Mouse (Mus musculus) left cerebral cortex, adult 9 months (tissue): Measurements from ENCODE around the gene Prkag2.

Experiments
- DNase-seq, 2 experiments: peaks; one replicate each; pipeline ENCODE4 v3.0.0; 2022; ENCODE audit warnings: low spot score in 2 of 2

The Prkag2 gene

DNA sequence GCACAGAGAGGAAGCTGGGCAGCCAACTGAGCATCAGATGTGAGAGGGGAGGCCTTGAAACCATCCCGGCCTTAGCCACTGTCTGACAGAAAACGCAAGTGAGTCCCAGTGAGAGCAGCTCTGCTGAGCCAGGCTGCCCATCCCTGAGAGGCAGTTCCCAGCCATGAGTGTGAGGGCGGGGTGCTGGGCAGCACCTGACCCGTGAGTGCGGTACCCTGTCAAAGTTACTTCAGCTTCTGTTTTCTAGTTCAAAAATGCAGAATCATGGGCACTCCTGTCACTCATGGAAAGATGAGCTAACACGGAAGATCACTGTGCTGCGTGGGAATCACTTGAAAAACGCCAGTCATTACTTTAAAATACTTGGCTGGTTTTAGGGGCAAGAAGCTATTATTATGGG is 49.6 kb downstream of the Prkag2 start:
- DNase-seq: no peak

DNA sequence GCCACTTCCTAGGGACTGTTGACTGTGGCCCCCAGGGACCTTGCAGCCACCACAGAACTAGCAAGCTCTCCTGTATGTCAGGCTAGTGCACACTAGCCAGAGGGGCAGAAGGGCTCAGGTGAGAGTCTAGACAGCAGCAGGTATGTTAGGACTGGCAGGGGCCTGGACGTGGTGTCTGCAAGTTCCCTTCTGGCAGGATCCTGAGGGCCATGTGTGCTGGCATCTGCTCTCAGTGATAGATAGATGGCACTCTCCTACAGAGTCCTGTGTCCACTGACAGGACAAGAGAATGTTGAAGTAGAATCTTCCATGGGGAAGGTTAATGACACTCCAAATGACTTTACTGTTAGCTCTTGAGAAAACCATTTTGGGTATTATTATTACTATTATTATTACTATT is 52.8 kb downstream of the Prkag2 start:
- no peak for DNase-seq

DNA sequence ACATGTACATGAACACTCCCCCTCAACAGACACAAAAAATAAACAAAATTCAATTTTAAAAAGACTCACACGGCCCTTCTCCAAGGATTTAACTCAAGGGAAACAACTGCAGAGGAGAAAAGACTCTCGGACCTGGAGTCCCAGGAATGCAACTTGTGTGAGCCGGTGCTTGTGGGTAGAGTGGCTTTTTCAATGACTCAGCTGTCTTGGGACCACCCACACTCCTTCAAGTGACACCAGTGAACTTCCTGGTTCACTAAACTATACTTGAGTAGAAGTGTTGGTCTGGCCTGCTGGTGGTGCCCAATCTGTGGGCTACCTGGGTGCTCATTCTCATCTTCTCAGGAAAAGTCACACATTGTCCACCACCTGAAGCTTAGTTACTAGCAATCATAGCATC is 53.7 kb downstream of the Prkag2 start:
- no peak for DNase-seq

DNA sequence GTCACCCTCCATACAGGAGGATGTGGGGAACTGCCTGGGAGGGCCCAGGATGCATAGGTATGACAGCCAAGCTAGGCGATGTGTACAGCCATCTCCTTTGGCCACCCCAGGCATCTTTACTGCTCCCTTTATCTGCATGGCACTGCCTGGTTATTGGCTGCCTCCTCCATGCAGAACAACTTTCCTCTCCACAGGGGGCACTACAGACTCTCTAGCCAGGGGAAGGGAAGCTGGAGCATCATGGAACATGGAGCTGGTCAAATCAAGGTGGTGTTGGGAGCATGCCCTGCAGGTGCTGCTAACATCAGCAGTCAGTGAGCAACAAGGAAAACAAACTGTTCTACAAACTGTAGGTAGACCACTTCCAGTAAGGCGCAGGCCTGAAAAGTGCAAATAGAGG is 56.4 kb downstream of the Prkag2 start:
- DNase-seq: no peak

DNA sequence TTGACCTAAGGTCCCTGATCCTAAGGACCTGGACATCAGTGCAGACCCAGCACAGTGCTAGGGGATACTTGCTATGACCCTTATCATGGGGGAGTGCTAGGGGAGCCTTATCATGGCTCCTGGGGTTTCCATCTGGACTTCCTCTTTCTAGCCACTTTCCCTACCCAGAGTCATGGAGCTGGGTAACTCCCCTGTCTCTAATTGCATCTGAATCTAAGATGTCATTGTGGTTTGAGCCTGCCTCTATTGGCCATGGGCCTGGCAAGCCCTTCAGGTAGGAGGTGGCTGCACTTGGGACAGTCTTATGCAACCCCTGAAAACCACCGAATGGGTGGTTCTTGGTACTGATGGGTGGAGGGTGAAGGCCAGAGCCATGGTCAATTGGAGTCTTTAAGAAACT is 58.5 kb downstream of the Prkag2 start:
- DNase-seq: no peak

DNA sequence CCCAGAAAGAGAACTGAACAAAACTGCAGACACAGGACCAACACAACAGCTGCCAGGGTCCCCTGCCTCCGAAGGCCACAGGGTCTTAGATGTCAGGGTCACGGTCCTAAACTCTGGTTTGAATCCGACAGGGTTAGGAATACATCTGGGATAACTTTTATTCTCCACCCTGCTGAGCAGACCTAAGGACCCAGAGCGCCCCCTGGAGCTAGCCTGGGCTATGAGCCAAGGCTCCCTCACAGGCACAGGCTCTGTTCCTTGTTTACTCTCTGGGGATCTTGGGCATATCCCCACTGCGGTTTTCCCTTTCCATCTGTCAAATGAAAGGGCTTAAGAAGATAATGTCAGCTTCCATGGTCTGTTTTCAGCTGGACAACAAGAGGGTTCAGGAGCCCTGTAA is 59.1 kb downstream of the Prkag2 start:
- DNase-seq: no peak

DNA sequence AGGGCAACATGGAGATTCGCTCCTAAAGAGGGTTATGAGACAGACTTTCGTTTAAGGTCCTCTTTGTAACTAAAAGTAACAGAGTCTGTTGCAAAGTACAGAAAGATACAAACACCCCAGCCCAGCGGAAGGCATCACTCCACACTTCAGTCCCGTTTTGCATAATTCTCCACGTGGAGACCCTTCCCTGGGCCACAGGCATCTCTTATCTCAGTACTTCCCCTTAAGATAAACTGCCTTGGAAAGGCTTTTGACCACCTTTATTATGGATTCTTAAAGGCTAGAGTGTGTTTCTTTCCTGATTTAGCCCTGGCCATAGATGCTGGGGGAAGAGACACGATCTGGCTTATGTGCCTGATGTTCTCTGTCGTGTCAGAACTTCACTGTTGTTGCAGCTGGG is 59.5 kb downstream of the Prkag2 start:
- no peak for DNase-seq

DNA sequence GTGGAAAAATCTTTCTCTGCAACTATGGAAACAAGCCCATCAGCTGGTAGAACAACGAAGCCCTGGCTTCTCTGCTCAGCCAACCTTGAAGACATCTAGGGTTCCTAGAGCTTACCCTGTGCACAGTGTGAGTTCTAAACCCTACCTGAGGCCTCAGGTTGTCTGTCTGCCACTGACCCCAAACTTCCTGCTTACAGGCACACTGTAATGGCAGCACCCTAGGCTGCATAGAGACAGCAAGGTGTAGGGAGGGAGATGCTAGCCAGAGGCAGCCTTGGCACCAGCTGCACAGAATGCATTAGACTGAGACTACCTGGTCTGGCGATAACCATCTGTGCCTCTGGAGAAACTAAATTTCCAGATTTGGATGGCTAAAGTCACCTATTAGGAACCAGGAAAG is 61.6 kb downstream of the Prkag2 start:
- DNase-seq: no peak

DNA sequence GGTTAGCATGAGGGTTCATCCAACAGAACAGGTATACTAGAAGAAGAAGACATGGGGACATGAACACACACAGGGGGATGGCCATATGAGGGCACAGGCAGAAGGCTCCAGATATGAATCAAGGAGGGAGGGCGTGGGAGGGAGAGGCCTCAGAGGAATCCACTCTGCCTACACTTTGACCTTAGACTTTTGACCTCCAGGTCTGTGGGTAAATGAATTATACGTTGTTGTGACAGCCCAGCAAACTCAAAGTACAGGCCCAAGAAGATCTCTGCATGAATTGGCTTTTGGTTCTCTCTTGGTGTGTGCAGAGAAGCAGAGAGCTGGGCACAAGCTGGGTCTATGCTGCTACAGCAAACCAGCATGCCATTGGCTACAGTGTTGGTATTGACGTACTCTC is 65.1 kb downstream of the Prkag2 start:
- no peak for DNase-seq

DNA sequence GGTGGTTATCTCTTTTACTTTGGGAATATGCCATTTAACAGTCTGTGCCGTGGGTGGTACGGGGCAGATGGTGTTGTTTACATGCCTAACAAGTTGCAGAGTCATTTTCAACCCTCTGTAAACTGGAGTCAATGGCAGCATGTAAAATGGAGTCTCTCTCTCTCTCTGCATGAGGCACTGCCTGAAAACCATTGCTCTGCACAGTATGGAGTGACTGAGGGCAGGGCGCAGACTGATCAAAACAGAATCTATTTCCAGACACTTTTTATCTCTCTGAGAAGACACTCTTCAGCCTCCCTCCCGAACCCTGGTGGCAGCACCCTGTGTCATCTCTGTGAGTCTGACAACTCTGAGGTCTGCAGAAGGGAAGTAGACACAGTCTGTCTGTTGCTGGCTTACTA is 69.0 kb downstream of the Prkag2 start:
- DNase-seq: peak; percentile 35 to 78

DNA sequence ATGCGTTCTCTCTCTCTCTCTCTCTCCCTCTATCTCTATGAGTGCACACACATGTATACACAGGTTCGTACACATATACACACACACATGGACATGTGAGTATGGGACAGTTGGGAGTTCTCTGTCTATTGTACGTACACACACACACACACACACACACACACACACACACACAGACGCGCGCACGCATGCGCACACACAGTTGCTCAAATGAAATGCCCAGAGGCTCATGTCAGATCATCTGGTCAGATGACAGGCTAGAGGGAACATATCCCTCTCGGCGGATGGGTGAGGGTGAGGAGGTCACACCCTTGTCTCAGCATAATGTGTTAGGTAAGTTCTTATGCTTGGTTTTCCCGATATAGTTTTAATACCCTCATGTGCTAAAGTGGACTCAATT is 69.4 kb downstream of the Prkag2 start:
- DNase-seq: no peak

DNA sequence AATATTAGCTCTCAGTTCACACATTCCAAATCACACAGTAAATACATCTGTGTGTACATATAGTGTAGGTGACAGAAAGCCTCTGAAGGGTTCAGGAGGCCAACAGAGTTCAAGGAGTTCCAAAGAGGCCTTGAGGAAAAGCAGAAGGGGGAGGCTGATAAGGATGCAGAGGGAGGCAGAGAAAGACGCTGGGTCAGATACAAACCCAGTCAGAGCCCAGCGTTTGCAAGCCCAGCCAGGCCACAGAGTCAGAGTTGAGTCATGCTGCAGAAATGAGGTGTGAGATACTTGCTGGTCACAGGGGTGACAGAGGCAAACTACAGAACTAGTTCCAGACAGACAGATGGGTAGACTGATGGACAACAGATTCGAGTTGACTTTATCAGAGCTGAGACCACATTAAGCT is 70.2 kb downstream of the Prkag2 start:
- no peak for DNase-seq

DNA sequence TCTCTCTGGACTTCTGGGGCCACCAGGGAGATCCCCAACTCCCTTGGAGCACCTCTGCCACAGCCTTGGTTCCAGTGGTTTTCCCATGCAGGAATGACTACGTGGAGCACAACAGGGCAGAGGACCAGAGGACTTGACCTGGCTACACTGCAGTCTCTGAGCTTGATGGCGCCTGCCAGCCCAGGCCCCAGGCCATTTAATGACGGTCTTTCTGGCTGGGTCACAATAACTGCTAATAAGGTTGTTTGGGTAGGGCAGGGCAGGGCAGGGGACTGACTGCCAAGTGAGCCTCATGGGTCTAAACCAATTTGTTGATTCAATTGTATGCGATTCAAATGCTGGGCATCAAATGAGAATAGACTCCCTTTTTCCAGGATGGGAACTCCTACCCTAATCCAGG is 72.8 kb downstream of the Prkag2 start:
- DNase-seq: no peak

DNA sequence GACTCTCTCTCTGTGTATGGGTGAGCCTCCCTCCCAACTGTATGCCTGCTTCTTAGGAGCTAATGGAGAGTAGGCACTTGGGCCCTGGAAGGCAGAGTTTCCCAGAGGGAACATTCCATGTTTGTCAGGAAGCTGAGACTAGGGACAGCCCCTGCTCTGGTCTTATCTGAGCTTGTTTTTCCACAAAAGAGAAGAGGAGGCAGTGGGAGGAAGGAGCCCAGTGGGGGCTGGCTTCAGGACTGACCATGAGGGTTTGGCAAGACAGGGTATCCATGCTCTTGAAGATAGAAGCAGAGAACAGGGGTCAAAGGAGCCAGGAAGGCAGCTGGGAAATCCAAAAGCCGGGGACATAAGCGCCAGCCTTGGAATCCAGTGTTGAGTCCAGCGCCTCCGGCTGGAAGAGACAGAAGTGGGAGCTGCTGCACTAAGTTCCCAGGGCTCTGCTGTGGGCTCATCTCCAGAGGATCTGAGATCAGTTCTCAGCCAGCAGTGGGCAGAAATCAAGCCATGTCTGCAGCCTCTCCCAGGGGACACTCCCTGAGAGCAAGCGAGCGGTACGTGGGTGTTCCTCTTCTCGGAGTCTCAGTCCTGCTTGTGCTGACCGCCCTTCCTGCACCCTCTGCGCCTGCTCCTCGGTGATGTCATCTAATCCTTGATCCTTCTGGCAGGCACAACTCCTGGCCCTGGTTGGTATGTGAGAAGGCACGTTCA is 75.0 kb downstream of the Prkag2 start:
- DNase-seq: peak in 1 of 2 experiments; percentile 49

DNA sequence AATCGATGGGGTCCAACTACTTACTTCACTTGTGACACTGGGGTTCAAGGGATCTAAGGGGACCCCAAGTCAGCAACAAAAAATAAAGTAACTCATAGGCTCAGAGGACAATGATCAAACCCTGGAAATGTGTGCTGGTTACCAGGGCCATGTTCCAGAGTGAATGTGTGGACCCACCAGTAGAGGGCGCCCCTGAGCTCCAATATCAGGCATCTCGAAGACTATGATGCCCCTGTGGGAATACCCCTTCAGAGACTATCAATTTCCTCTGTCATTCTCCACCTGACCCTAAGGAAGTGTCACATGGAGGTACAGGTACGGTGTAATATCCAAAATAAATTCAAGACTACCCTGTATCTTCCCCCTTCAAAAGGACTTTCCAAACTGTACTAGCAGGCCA is 77.5 kb downstream of the Prkag2 start:
- DNase-seq: peak in 1 of 2 experiments; percentile 40

DNA sequence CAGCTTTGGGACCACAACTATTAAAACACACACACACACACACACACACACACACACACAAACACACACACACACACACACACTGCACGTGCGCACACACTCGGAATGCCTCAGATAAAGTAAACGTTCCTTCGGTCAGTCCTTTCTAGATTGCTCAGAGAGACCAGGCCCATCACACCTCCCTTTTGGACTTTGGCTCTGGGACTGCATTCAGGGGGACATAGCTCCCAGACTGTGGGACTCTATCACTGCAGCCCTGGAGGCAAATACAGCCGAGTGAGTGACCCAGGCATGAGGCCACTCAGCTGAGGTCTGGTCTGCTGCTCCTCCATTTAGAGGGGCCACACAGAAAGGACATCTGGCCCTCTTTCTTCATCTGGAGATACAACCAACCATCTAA is 81.2 kb downstream of the Prkag2 start:
- DNase-seq: no peak

DNA sequence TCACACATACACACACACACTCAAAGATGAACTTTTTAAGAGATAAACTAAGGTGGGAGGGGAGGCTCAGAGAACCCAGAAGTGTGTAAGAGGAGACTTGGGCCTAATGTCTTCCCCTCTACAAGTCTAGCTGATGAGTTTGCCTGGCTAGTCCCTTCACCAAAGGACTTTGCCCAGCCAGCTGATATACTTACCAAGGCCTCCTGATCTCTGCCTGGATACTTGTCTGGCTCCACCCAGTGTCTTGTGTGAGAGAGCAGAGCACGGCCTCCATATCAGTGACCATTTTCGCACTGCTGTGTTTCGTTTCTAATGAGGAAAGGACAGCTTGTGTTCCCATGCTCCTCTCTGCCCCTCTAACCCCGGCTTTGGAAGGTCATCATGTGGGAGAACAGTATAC is 88.3 kb downstream of the Prkag2 start:
- no peak for DNase-seq

DNA sequence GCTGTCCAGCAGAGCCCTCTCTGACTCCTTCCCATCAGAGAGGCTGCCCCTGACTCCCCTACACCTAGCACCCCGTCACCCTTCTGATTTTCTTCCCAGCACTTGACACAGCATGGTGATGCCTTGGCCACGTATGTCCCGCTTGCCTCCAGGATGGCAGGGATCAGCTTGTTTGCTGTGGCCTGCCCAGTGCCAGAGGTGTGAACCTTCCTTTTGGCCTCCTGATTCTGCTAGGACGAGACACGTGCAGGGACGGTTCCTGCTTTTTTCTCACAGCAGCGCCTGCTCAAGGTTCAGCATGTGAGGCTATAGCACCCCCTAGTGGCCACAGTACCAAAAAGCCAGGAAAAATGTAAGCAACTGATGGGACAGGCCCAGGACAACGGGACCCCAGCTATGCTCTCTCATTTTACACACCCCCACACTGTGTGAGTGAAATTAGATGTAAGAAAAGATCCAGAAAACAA is 89.4 kb downstream of the Prkag2 start:
- DNase-seq: peak in 1 of 2 experiments; percentile 87

DNA sequence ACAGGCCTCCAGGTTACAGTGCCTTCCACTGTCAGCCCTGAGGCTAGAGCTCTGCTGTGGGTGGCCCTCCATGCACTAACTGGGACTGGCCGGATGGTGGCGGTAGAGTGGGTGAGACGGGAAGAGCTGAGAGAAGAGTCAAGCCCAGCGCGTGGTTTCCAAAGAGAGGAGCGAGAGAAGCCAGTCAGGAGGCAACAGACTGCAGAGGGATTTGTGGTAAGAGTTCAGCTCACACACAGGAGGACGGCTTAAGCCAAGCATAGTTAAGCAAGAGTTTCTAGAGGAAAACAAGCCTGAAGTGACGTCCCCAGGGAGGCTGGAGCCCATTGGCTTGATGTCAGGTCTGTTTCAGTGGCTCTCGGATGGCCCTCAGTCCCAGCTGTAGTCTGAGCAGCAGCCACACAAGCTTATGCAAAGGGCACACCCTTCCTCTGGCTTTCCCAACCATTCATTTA is 90.0 kb downstream of the Prkag2 start:
- peak; percentile 47 to 88 for DNase-seq

DNA sequence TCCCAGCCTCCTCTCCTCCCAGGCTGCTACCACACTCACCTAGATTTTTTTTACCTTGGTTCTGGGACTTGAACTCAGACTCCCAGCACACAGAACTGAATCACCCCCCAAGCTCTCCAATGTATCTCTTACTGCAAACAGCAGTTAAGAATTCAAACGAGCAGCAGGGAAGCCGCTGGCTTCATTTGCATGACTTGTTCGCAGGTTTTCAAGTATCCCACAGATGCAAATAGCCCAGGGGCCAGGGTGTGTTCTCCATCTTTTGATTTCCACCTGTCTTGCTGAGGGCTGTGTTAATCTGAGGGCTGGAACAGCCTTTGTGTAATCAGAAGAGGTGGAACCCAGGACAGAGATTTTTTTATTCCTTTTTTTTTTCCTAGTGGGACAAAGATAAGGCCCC is 90.7 kb downstream of the Prkag2 start:
- DNase-seq: no peak

DNA sequence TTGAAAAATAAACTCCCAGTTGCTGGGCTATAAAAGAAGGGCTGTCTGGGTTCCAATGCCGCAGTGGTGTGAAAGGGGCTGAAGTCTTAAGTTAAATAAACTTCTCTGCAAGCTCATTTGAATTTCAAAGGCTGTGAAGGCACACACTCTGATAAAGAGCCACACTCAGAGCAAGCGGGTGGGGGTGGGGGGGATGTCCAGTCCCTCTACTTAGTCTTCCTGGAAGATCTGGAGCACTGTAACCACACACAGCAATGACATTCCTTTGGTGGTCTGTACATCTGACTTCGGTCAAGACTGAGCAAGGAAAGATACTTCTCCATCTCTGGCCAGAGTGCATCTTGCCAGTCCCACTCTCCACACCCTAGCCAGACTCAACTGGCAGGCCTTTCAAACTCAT is 91.5 kb downstream of the Prkag2 start:
- no peak for DNase-seq

DNA sequence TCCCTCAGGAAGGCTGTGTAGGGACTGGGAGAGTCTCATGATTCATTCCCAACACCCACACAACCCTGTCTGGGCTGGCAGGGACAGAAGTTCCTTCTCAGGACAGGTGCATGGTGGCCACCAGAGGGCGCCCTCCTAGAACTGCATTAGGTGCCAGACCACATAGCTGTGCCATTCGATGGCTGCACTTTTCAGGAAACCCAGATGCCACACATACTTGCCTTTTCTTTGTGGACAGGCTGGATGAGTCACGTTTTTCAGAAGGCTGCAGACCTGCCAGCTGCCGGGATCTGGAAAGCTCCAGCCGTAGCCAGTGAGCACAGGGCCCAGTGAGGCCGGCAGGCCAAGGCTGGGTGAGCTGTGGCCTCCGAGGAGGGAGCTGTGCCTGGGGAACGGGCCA is 93.6 kb downstream of the Prkag2 start:
- DNase-seq: peak in 1 of 2 experiments; percentile 85

DNA sequence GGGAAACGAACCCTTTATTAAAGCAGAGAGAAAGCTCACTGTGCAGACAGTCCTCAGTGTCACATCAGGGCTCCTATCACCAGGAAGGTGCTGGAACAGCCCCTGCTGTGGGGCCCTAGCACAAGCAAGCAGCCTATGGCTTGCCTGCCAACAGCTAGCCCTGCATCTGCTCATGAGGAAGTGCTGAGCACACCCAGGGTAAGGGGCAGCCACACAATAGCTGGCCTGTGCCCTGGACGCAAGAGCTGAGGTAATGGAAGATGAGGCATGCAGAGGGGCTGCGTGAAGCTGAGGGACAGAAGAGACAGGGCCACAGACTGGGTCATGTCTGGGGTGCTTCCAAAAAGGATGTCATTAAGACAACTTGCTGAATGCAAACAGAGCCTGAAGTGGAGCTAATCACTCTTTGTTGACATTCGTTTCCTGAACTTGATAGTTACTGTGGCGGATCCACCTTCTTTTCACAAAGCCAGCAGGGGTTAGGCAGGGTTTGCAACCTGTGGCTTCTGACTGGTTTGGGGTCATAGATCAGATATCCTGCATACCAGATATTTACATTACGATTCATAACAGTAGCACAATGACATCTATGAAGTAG is 94.8 kb downstream of the Prkag2 start:
- no peak for DNase-seq

DNA sequence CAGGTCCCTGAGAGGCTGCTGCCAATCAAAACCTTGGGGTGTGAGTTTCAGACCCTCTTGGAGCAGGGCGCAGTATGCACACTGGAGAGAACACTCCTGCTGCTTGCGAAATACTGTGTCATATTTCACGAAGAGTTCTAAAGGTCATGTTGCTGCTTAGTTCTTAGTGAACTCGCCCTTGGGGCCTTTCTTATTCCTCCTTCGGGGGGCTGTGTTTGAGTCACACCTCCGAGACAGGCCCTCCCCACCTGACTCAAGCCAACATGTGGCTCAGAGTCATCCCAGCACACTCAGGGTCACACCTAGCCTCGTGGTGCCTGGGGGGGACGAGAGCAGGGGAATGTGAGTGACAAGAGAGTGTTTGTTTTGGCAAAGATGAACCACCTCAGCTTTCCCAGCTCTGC is 99.0 kb downstream of the Prkag2 start:
- DNase-seq: no peak
